Mouse (Mus musculus): ENCODE data around the gene Atp13a3. TPM values are rescaled to one million over a fixed set of nuclear protein-coding genes. Genes with fewer than 3 reads are reported as not detected.

Gene Atp13a3
- polyA plus RNA-seq, 1 experiment from 2014 or later, result 10.2 TPM

- Histone ChIP-seq H3K9me3 (no peaks in the 10 kb centered on the region), H3K27me3 (peaks cover 52% of the 10 kb centered on the region), H3K27ac (no peak overlapping the region), H3K9ac (no peak overlapping the region), H3K36me3 (no peaks in the 10 kb centered on the region), H3K4me1 (peaks cover 17% of the 10 kb centered on the region), H3K4me2 (peak overlapping the region; percentile 99), H3K4me3 (peak overlapping the region; percentile 59)
- WGBS, result 6% methylated on average over 34 of the region's 34 CpGs
- no peak for ATAC-seq (ENCODE audit: insufficient number of reproducible peaks, low FRiP score, low TSS enrichment, low read depth)
Observed at GRCm38 (mm10) chr16:30309395-30310170, 96.2 kb downstream of the Atp13a3 start.

GRCm38 (mm10) chr16:30308616-30309394, 97.0 kb downstream of the Atp13a3 start:
- Histone ChIP-seq H3K36me3 (no peaks in the 10 kb centered on the region), H3K9me3 (no peaks in the 10 kb centered on the region), H3K27me3 (peaks cover 52% of the 10 kb centered on the region), H3K27ac (no peak overlapping the region), H3K4me2 (peak overlapping the region; percentile 99), H3K9ac (peak overlapping the region; percentile 26), H3K4me3 (peak overlapping the region; percentile 59), H3K4me1 (peaks cover 17% of the 10 kb centered on the region)
- ATAC-seq (ENCODE audit: insufficient number of reproducible peaks, low FRiP score, low TSS enrichment, low read depth), result no peak
- WGBS, result under 1% methylated on average over 72 of the region's 72 CpGs

- Histone ChIP-seq H3K9me3 (no peaks in the 10 kb centered on the region), H3K27me3 (peaks cover 52% of the 10 kb centered on the region), H3K4me2 (peak overlapping the region; percentile 99), H3K36me3 (no peaks in the 10 kb centered on the region), H3K9ac (peak overlapping the region; percentile 26), H3K27ac (no peak overlapping the region), H3K4me3 (peak overlapping the region; percentile 59), H3K4me1 (peaks cover 17% of the 10 kb centered on the region)
- 14% methylated on average over 29 of the region's 29 CpGs for WGBS
- no peak for ATAC-seq (ENCODE audit: insufficient number of reproducible peaks, low FRiP score, low TSS enrichment, low read depth)
Observed at GRCm38 (mm10) chr16:30307961-30308615, 97.7 kb downstream of the Atp13a3 start.

- H3K27ac ChIP-seq, result no peak overlapping the region
- WGBS, result 52% methylated on average over 12 of the region's 12 CpGs
- no peak for ATAC-seq (ENCODE audit: insufficient number of reproducible peaks, low FRiP score, low TSS enrichment, low read depth)
- peaks cover 17% of the 10 kb centered on the region for H3K4me1 ChIP-seq
- no peak overlapping the region for H3K4me2 ChIP-seq
- no peak overlapping the region for H3K4me3 ChIP-seq
- no peak overlapping the region for H3K9ac ChIP-seq
- H3K9me3 ChIP-seq, result no peaks in the 10 kb centered on the region
- H3K27me3 ChIP-seq, result peaks cover 52% of the 10 kb centered on the region
- H3K36me3 ChIP-seq, result no peaks in the 10 kb centered on the region
Observed at GRCm38 (mm10) chr16:30307306-30307705, 98.5 kb downstream of the Atp13a3 start.

GRCm38 (mm10) chr16:30306102-30306501, 99.7 kb downstream of the Atp13a3 start:
- Histone ChIP-seq H3K9me3 (no peaks in the 10 kb centered on the region), H3K4me2 (no peak overlapping the region), H3K4me1 (peaks cover 17% of the 10 kb centered on the region), H3K27me3 (peaks cover 43% of the 10 kb centered on the region), H3K27ac (no peak overlapping the region), H3K4me3 (no peak overlapping the region), H3K9ac (no peak overlapping the region), H3K36me3 (no peaks in the 10 kb centered on the region)
- no peak for ATAC-seq (ENCODE audit: insufficient number of reproducible peaks, low FRiP score, low TSS enrichment, low read depth)
- WGBS, result 84% methylated on average over 4 of the region's 4 CpGs

GRCm38 (mm10) chr16:30304236-30304635, 101.5 kb downstream of the Atp13a3 start:
- no peak for ATAC-seq (ENCODE audit: insufficient number of reproducible peaks, low FRiP score, low TSS enrichment, low read depth)
- no peak overlapping the region for H3K4me3 ChIP-seq
- no peak overlapping the region for H3K27ac ChIP-seq
- H3K4me1 ChIP-seq, result peaks cover 12% of the 10 kb centered on the region
- peaks cover 26% of the 10 kb centered on the region for H3K27me3 ChIP-seq
- no peaks in the 10 kb centered on the region for H3K9me3 ChIP-seq
- H3K9ac ChIP-seq, result no peak overlapping the region
- WGBS, result 65% methylated on average over 5 of the region's 5 CpGs
- H3K36me3 ChIP-seq, result no peaks in the 10 kb centered on the region
- no peak overlapping the region for H3K4me2 ChIP-seq

- Histone ChIP-seq H3K27ac (no peak overlapping the region), H3K4me1 (peaks cover 3% of the 10 kb centered on the region), H3K27me3 (peaks cover 18% of the 10 kb centered on the region), H3K9me3 (no peaks in the 10 kb centered on the region), H3K4me3 (no peak overlapping the region), H3K4me2 (no peak overlapping the region), H3K36me3 (no peaks in the 10 kb centered on the region), H3K9ac (no peak overlapping the region)
- 68% methylated on average over 2 of the region's 2 CpGs for WGBS
- ATAC-seq (ENCODE audit: insufficient number of reproducible peaks, low FRiP score, low TSS enrichment, low read depth), result no peak
Observed at GRCm38 (mm10) chr16:30303411-30303810, 102.4 kb downstream of the Atp13a3 start.

- Histone ChIP-seq H3K4me1 (no peaks in the 10 kb centered on the region), H3K27ac (no peak overlapping the region), H3K27me3 (peaks cover 10% of the 10 kb centered on the region), H3K4me2 (no peak overlapping the region), H3K9ac (no peak overlapping the region), H3K9me3 (no peaks in the 10 kb centered on the region), H3K4me3 (no peak overlapping the region), H3K36me3 (no peaks in the 10 kb centered on the region)
- ATAC-seq (ENCODE audit: insufficient number of reproducible peaks, low FRiP score, low TSS enrichment, low read depth), result no peak
- WGBS, result 80% methylated on average over 6 of the region's 6 CpGs
Observed at GRCm38 (mm10) chr16:30302686-30303085, 103.1 kb downstream of the Atp13a3 start.

- Histone ChIP-seq H3K9me3 (no peaks in the 10 kb centered on the region), H3K27ac (no peak overlapping the region)
Observed at GRCm38 (mm10) chr16:30299711-30300277, 106.0 kb downstream of the Atp13a3 start.

GRCm38 (mm10) chr16:30297450-30297849, 108.3 kb downstream of the Atp13a3 start:
- Histone ChIP-seq H3K27ac (no peak overlapping the region), H3K36me3 (no peaks in the 10 kb centered on the region), H3K9ac (no peak overlapping the region), H3K9me3 (no peaks in the 10 kb centered on the region), H3K4me3 (no peak overlapping the region), H3K27me3 (no peaks in the 10 kb centered on the region), H3K4me1 (no peaks in the 10 kb centered on the region), H3K4me2 (no peak overlapping the region)
- 79% methylated on average over 7 of the region's 7 CpGs for WGBS
- ATAC-seq (ENCODE audit: insufficient number of reproducible peaks, low FRiP score, low TSS enrichment, low read depth), result no peak

More at GRCm38 (mm10) chr16:30299711-30300277, 106.0 kb downstream of the Atp13a3 start:
- 63% methylated on average over 10 of the region's 10 CpGs for WGBS
- Histone ChIP-seq H3K9ac (no peak overlapping the region), H3K4me3 (no peak overlapping the region), H3K36me3 (no peaks in the 10 kb centered on the region), H3K27me3 (no peaks in the 10 kb centered on the region), H3K4me2 (no peak overlapping the region), H3K4me1 (no peaks in the 10 kb centered on the region)
- no peak for ATAC-seq (ENCODE audit: insufficient number of reproducible peaks, low FRiP score, low TSS enrichment, low read depth)

- Histone ChIP-seq H3K36me3 (no peaks in the 10 kb centered on the region), H3K27me3 (no peaks in the 10 kb centered on the region), H3K4me2 (no peak overlapping the region), H3K4me3 (no peak overlapping the region), H3K9ac (no peak overlapping the region), H3K4me1 (no peaks in the 10 kb centered on the region), H3K9me3 (no peaks in the 10 kb centered on the region), H3K27ac (no peak overlapping the region)
- no peak for ATAC-seq (ENCODE audit: insufficient number of reproducible peaks, low FRiP score, low TSS enrichment, low read depth)
- WGBS, result 88% methylated on average over 11 of the region's 11 CpGs
Observed at GRCm38 (mm10) chr16:30296601-30297275, 109.0 kb downstream of the Atp13a3 start.

All from limb, embryonic 15.5 days (tissue).